Mouse (Mus musculus) thymus, adult 2 months (tissue): ENCODE data around the gene Syt1. TPM values are rescaled to one million over a fixed set of nuclear protein-coding genes. Genes with fewer than 3 reads are reported as not detected.

ENCODE experiments used
- DNase-seq: peaks from one replicate; pipeline ENCODE4 v3.0.0; 2021
- H3K27ac ChIP-seq: fragments of 200-500 bp; 2 replicates; pipeline ENCODE4 v1.5.1; 2012; ENCODE audit warnings: low read length, control low read depth; ENCODE audit not compliant: control insufficient read depth, insufficient read depth
- H3K27me3 ChIP-seq: fragments of 200-500 bp; 2 replicates; pipeline ENCODE4 v1.6.1; 2012; ENCODE audit warnings: mild to moderate bottlenecking, low read length, moderate library complexity, mixed read lengths; ENCODE audit not compliant: control insufficient read depth, insufficient read depth
- H3K36me3 ChIP-seq: fragments of 200-500 bp; 2 replicates; pipeline ENCODE4 v1.6.1; 2012; ENCODE audit warnings: mild to moderate bottlenecking, low read length, moderate library complexity; ENCODE audit not compliant: control insufficient read depth, insufficient read depth
- H3K4me1 ChIP-seq: fragments of 200-500 bp; replicated peaks from 2 replicates; pipeline ENCODE4 v1.6.1; 2012; ENCODE audit warnings: low read length; ENCODE audit not compliant: control insufficient read depth, insufficient read depth
- H3K4me3 ChIP-seq: fragments of 200-500 bp; 2 replicates; pipeline ENCODE4 v1.5.1; 2012; ENCODE audit warnings: mild to moderate bottlenecking, low read length, control low read depth, moderate library complexity; ENCODE audit not compliant: control insufficient read depth, insufficient read depth
- CTCF ChIP-seq: fragments of 200-500 bp; IDR thresholded peaks from 2 replicates; pipeline ENCODE4 v1.5.1; 2012; ENCODE audit warnings: mild to moderate bottlenecking, control low read depth, low read length, moderate library complexity, borderline replicate concordance; ENCODE audit not compliant: control insufficient read depth, poor library complexity, insufficient read depth; ENCODE audit errors: extremely low read depth
- POLR2A ChIP-seq: fragments of 200-500 bp; IDR thresholded peaks from 2 replicates; pipeline ENCODE4 v1.6.1; 2012; ENCODE audit warnings: mild to moderate bottlenecking, low read length, control low read depth, moderate library complexity; ENCODE audit not compliant: control insufficient read depth, poor library complexity, insufficient read depth; ENCODE audit errors: extremely low read depth
- WGBS: fragments of 180-500 bp; shearing (Covaris S2); methylation state at CpG from one replicate; pipeline ENCODE4 v1.1.7; 2018; 5-methylcytosine and 5-hydroxymethylcytosine counted together
- polyA plus RNA-seq: library from polyadenylated mRNA; depleted of rRNA; stranded (reverse); fragments of >200 nt; gene quantifications from 2 replicates; pipeline ENCODE4 v1.2.3, GENCODE M21; 2012

The Syt1 gene
- polyA plus RNA-seq, 1 experiment: 2.0 TPM

DNA sequence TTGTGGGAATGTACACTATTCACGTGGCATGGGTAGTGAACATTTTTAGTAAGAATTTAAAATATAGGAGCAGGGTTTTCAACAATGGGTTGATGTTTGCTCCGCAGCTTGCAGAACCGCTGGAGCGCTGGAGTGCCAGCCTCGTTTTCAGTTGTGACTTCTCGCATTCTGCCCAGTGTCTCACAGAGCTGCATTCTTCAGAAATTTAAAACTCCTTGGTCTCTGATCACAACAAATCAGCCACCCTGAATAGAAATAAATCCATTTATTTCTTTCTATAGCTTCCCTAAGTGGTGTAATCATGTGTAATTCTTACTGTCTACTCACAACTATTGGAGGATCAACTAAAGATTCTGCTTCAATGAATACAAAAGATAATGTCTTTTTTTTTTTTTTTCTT is 458.2 kb downstream of the Syt1 start:
- Histone ChIP-seq H3K4me3 (no peak overlapping the region), H3K27me3 (no peaks in the 10 kb centered on the region), H3K36me3 (no peaks in the 10 kb centered on the region), H3K27ac (no peak overlapping the region), H3K4me1 (no peaks in the 10 kb centered on the region)
- no peak for TF ChIP-seq CTCF
- no peak for TF ChIP-seq POLR2A
- WGBS: 94% methylated on average over 6 of the region's 6 CpGs
- no peak for DNase-seq

DNA sequence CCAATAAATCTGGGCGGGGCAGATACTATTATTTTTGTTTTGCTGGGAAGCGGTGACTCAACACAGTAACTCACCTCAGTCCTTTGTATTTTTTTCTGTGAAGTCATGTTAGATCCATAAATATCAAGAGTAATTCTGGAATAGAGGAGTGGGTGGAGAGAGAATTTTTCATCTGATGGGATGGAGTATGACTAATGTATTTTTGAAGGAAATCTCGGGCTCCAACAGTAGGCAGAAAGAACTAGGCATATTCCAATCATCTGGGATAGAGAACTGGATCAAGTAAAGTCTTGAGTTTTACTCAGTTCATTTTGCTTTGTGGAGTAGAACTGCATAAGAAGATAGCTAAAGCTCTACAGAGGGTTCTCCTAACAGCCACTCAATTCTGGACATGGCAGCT is 465.1 kb downstream of the Syt1 start:
- no peak overlapping the region for H3K27ac ChIP-seq
- H3K4me1 ChIP-seq: no peaks in the 10 kb centered on the region
- H3K27me3 ChIP-seq: no peaks in the 10 kb centered on the region
- no peak overlapping the region for H3K4me3 ChIP-seq
- WGBS: 92% methylated on average over 3 of the region's 3 CpGs
- H3K36me3 ChIP-seq: no peaks in the 10 kb centered on the region
- no peak for DNase-seq
- TF ChIP-seq POLR2A (no peak), CTCF (no peak)

- no peak overlapping the region for H3K27ac ChIP-seq
- no peak for TF ChIP-seq POLR2A
- TF ChIP-seq CTCF: no peak
- H3K36me3 ChIP-seq: no peaks in the 10 kb centered on the region
- H3K4me3 ChIP-seq: no peak overlapping the region
- WGBS: 88% methylated on average over 9 of the region's 9 CpGs
- H3K4me1 ChIP-seq: no peaks in the 10 kb centered on the region
- no peak for DNase-seq
- no peaks in the 10 kb centered on the region for H3K27me3 ChIP-seq
Measured at GRCm38 (mm10) chr10:108541555-108541954, 469.2 kb downstream of the Syt1 start.

- Histone ChIP-seq H3K4me1 (no peaks in the 10 kb centered on the region), H3K36me3 (no peaks in the 10 kb centered on the region), H3K27me3 (no peaks in the 10 kb centered on the region), H3K4me3 (no peak overlapping the region), H3K27ac (peak overlapping the region; percentile 37; the same call in 1 of the 2 replicates)
- no peak for DNase-seq
- TF ChIP-seq CTCF (no peak), POLR2A (no peak)
- WGBS: 61% methylated on average over 3 of the region's 3 CpGs
Measured at GRCm38 (mm10) chr10:108538546-108538945, 472.2 kb downstream of the Syt1 start.

DNA sequence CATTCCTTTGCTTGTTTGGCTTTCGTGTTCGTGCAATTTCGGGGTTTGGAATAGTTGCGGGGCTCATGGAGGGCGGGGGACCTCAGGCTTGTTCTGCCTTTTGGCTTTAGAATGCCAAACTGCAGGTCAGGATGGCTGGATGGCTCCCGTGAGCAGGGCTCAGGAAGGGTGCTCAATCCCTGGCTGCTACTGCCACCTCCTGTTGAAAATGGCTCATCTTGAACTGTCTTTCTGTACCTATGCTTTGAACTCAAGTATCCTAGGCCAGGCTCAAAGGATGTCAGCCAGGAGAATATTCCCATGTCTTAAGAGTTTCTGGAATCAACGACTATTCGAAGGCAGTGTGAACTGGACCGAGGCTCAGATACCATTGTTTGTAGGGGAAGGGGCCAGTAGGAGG is 473.1 kb downstream of the Syt1 start:
- H3K27me3 ChIP-seq: no peaks in the 10 kb centered on the region
- no peak overlapping the region for H3K4me3 ChIP-seq
- no peak for DNase-seq
- no peaks in the 10 kb centered on the region for H3K4me1 ChIP-seq
- no peak overlapping the region for H3K27ac ChIP-seq
- H3K36me3 ChIP-seq: no peaks in the 10 kb centered on the region
- 78% methylated on average over 9 of the region's 9 CpGs for WGBS
- TF ChIP-seq CTCF (no peak), POLR2A (no peak)

DNA sequence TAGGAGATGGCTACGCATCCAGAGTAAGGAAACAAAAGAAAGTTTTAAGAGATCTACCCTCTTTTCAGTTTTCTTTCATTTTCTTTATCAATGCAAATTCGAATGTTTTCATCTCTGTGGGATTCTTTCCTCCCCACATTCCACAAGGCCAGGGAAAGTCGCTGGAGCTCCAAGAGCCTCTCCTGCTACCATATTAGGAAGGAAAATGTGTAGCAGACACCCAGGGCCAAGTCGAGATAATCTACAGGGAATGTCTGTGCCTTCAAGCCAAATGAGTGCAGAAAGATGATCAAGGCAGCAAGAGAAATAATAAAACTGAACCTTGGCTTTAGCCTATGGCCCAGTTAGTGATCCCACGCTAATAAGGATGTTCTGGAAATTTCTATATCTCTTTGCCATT is 474.9 kb downstream of the Syt1 start:
- TF ChIP-seq CTCF (no peak), POLR2A (no peak)
- no peaks in the 10 kb centered on the region for H3K36me3 ChIP-seq
- WGBS: 68% methylated on average over 5 of the region's 5 CpGs
- no peaks in the 10 kb centered on the region for H3K4me1 ChIP-seq
- H3K4me3 ChIP-seq: no peak overlapping the region
- no peak overlapping the region for H3K27ac ChIP-seq
- no peak for DNase-seq
- no peaks in the 10 kb centered on the region for H3K27me3 ChIP-seq

- H3K4me1 ChIP-seq: no peaks in the 10 kb centered on the region
- DNase-seq: no peak
- no peaks in the 10 kb centered on the region for H3K27me3 ChIP-seq
- H3K27ac ChIP-seq: no peak overlapping the region
- whole genome bisulfite sequencing: 89% methylated on average over 4 of the region's 4 CpGs
- TF ChIP-seq CTCF: no peak
- H3K4me3 ChIP-seq: no peak overlapping the region
- H3K36me3 ChIP-seq: no peaks in the 10 kb centered on the region
Measured at GRCm38 (mm10) chr10:108534112-108534511, 476.7 kb downstream of the Syt1 start.
